Mouse (Mus musculus): ENCODE results near the gene Fbln1. TPM values are rescaled to one million over a fixed set of nuclear protein-coding genes. Genes with fewer than 3 reads are reported as not detected.
"Not testable (repeated sequence)": the region's sequence is repeated elsewhere in the genome, so short reads cannot be mapped to it uniquely, and the experiment has no call there.

The Fbln1 gene
- total RNA-seq, 1 experiment from 2014 or later, result 37.1 TPM

DNA sequence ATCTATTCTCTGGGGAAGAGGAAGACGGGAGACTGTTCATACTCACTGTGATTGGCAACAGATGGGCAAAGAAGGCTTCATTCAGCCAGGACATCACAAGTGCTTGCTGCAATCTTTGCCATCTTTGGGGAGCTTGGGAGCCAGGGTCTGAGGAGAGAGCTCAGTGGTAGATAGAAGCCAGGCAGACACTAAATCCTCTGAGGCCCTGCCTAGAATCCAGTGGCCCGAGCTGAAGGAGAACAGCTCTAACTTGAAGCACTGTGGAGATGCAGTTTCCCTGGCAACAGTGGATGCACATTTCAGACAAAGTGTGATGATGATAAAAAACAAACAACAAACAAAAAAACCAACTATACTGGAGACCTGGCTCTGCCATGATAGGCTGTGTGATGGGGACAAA is 90.2 kb downstream of the Fbln1 start:
- no peak for DNase-seq

- DNase-seq, result no peak
Observed at GRCm38 (mm10) chr15:85296538-85296937, 90.8 kb downstream of the Fbln1 start.

DNA sequence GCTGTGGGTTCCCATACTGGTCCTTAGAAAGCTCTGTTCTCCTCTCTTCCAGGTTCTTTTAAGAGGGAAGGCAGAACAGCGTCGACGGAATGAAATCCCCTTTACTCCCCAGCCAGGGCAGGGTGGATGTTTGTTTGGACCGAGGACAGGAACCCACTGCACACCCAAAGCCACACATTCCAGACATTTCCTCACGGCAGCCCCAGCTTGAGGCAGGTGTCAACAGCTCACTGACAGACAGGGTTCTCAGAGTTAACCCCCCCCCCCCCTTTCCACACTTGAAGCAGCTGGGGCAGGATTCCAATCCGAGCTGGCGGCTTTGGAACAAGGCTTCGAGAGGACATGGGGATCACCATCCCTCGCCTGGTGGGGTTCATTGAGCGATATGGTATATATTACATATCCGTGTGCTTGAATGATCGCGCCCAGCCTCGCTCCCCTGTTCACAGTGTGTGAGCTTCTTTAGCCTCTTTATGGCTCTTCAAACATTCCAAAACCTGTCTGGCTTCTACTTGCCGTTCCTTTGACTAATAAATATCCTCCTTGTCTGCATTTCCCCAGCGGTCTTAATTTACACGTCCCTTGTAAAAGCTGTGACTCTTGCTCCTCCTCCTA is 92.5 kb downstream of the Fbln1 start:
- no peak for DNase-seq

DNA sequence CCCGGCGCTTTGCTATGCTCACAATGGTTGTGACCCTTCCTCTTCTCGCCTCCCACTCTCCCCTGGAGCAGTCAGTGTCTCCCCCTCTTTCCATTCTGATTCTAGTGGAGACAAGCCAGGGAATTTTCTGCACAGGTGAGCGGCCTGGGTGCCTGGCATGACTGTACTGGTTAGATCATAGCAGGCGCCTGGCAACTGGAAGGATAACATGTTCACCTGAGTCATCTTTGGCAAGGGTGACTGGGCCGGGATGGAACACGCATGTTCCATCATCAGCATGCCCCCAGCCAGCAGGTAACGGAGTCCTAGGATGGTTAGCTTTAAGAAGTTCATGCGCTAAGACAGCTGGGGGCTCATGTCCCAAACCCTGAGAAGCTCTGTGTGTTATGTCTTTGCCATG is 93.2 kb downstream of the Fbln1 start:
- no peak for DNase-seq

- DNase-seq, result no peak
Observed at GRCm38 (mm10) chr15:85303241-85303640, 97.5 kb downstream of the Fbln1 start.

- DNase-seq, result no peak
Observed at GRCm38 (mm10) chr15:85303976-85304375, 98.2 kb downstream of the Fbln1 start.

DNA sequence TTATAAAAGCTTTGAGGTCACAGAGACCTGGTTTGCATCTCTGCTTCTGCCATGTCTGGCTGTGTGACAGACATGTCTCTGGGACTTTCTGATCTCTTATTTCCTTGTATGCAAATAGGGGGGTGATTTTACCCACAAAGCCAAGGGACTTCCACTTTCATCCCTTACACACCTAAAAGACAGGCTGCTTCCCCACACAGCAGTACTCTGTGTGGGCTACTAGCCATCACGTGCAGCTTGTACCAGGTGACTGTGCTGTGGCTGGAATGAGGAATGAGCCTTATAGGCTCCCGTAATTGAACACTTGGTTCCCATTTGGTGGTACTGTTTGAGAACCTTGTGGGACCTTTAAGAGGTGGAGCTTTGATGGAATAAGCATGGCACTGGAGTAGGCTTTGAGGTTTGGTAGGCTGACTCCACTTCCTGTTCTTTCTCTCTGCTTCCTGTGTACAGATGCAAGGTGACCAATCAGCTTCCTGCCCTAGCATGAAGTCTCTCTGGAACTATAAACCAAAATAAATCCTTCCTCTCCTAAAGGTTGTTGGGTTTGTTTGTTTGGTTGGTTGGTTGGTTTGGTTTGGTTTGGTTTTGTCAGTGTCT is 101.4 kb downstream of the Fbln1 start:
- no peak for DNase-seq

- no peak for DNase-seq
Observed at GRCm38 (mm10) chr15:85311058-85311657, 105.4 kb downstream of the Fbln1 start.

GRCm38 (mm10) chr15:85315378-85316025 is 109.8 kb downstream of the Fbln1 start:
- peak; percentile 79 for DNase-seq

DNA sequence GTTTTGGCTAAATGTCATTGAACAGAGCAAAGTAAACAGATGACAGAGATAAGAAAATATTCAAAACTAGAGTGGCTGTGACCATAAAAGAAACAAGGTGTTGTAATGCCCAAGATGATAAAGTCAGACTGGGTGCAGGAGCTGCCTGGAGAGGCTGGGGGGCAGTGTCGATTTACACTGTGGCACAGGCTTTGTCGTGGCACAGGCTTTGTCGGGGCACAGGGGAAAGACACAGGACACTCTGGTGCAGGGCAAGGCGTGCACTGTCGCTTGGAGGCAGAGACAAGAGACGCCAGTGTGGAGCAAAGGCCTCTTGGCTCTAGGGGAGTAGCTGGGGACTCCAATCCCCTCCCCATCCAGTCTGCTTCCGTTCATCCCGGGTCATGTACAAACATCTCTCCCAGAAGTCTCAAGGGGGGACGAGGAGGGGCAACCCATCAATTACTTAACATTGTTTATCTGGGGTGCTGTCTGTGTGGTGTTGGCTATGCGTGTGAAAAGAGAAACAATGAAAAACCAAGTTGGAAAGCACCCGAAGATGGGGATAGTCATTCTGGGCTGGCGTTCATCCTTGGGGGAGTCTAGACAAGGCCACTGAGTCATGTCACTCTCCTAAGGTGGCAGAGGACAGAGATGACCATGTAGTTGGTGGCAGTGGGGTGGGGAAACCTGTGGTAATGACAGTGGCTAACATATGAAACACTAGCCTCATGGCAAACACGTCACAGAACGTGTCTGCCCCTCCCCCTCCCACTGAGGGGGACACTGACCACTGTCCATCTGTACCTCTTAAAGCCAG is 110.8 kb downstream of the Fbln1 start:
- DNase-seq, result no peak

DNA sequence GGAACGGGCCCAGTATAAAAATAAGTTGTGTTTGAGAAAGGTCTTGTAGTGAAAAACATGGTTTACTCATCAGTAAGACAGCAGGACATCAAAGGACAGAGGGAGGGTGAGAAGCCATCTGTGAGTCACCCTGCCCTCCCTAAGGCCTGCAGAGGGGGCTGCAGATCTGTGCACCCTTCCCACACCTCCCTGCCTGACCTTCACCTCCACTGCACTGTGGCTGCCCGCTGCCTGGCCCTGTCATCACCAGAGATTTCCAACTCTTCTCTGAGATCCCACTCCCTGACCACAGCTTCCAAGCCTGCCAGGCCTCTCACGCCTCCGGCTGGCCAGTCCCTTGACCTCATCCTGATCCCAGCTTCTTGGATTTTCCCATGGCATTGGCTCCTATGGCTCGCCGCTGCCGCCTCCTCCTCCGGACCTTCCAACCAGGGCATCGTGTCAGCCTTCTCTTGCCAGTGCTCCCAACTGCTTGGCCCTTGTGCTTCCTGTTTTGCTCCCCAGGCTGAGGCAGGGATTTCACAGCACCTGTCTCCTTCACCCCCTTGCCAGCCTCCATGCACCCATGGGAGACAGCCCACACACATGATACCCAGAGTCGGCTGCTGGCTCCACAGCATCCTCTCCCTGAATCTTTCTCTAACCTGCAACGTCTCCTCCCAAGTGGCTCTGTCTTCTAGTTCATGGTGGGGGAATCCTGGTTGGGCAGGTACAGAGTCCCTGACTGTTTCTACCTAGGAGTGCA is 114.3 kb downstream of the Fbln1 start:
- peak; percentile 62 for DNase-seq

DNA sequence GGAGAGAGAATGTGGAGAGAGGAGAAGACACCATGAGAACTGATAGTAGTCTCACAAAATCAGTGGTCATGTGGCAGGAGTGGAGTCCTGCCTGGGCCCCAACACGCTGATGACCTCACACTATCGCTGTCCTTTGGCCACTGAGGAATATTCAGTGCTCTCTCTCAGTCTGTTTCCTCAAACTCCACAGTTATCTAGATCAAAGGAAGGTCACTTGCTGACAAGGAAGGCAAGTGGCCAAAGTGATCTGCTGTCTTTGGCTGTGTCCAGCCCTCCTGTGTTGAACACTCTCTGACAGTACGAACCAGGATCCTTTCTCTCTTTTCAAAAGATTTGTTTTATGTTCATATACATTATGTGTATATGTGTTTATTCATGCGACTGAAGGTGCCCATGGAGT is 117.5 kb downstream of the Fbln1 start:
- no peak for DNase-seq

GRCm38 (mm10) chr15:85324426-85324825 is 118.7 kb downstream of the Fbln1 start:
- DNase-seq, result no peak

- no peak for DNase-seq
Observed at GRCm38 (mm10) chr15:85327808-85328207, 122.1 kb downstream of the Fbln1 start.

- not testable (repeated sequence) for DNase-seq
Observed at GRCm38 (mm10) chr15:85328455-85328854, 122.7 kb downstream of the Fbln1 start.

DNA sequence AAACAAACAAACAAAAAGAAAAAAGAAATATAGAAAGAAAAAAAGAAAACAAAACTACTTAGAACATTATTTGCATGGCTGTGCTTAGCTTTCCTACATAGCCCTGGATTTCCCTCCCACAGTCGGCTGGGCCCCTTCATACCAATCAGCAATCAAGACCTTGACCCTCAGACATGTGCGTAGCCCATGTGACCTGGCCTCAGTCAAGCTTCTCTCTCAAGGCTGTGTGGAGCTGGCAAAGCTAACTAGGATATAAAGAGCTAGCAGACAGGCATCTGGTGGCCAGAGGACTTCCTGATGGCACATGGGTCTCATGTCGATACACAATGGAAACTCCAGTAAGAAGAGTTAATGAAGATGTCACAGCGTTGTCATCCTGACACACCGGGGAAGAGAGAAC is 123.3 kb downstream of the Fbln1 start:
- no peak for DNase-seq

GRCm38 (mm10) chr15:85330024-85330423 is 124.3 kb downstream of the Fbln1 start:
- DNase-seq, result no peak

DNA sequence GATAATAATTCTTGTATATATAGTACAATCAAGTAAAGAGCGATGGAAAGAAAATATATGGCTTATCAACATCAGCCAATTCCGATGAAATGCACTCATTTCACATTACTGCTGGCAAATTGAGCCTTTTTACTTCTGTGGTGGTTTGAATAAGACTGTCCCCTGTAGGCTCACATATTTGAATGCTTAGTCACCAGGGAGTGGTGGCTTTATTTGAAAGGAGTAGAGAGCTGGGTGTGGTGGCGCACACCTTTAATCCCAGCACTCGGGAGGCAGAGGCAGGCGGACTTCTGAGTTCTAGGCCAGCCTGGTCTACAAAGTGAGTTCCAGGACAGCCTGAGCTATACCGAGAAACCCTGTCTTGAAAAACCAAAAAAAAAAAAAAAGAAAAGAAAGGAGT is 127.8 kb downstream of the Fbln1 start:
- DNase-seq, result not testable (repeated sequence)

DNA sequence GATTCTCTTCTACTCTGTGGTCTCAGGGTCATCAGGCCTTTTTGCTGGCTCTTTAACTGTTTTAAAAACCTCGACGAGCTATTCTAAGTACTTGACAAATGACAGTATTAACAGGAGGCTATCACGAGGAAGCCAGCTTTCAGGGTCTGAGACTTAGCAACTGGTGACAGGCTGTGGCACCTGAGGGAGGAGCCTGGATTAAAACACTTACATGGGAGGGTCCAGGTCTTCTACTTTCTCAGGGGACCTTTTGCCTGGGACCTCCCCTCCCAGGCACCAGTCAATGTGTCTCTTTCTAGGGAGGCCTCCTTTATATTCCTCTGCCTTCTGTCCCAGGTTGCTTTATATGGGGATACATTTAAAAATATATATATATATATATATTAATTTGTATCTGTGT is 128.5 kb downstream of the Fbln1 start:
- no peak for DNase-seq

DNA sequence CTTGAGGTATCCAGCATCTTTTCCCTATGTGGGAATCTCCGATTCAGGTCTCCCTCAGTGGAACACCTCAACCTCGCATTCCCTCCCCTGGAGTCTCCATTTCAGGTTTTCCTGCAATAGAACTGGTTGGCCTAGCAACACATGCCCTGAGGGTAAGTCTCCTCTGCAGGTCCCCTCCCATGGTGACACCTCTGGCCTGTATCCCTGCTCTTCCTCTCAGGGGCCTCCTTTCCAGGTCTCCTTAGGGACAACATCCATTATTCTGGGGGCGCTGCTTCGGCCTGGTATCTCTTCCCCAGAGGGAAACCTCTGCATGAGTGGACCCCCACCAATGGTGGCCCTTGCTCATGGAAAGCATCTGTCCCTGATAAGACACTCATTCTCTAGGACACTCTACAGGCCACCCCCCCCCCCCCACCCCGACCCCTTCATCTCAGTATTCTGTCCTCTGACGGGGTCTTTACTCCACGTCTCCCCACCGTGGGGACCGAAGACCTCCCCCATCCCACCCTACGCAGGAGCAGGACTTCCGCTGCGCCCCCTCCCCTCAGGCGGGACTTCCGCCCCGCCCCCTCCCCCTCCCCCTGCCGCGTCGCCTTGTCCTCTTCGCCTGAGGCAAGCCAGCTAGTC is 130.0 kb downstream of the Fbln1 start, which contains the start of gene Atxn10:
Gene Atxn10, plus strand, starts transcription at position 575 of the 630 bp plus-strand sequence.
- no peak for DNase-seq
